Mouse (Mus musculus) kidney, embryonic 15.5 days (tissue): ENCODE measurements at regions not wholly inside any gene's neighbourhood (a gene's known extent, or its start where the extent isn't known, plus 50 kb on each side); places are given as distances from the start of the nearest gene placed in this dataset.

ENCODE experiments used
- ATAC-seq: fragments of 200-750 bp; cut with Nextera tagmentation; replicated peaks from 2 replicates; pipeline ENCODE4 v1.8.0; 2017; ENCODE audit warnings: moderate TSS enrichment; ENCODE audit not compliant: low FRiP score
- H3K27ac ChIP-seq: fragments of 300-500 bp; sonication (generic); 2 replicates; pipeline ENCODE4 v1.5.1; 2015; ENCODE audit warnings: mild to moderate bottlenecking, inconsistent platforms
- H3K27me3 ChIP-seq: fragments of 300-500 bp; sonication (generic); 2 replicates; pipeline ENCODE4 v1.6.1; 2015; ENCODE audit warnings: inconsistent platforms
- H3K36me3 ChIP-seq: fragments of 300-500 bp; sonication (generic); 2 replicates; pipeline ENCODE4 v1.6.1; 2015; ENCODE audit warnings: inconsistent platforms
- H3K4me1 ChIP-seq: fragments of 300-500 bp; sonication (generic); 2 replicates; pipeline ENCODE4 v1.6.1; 2015; ENCODE audit warnings: inconsistent platforms
- H3K4me2 ChIP-seq: fragments of 300-500 bp; sonication (generic); 2 replicates; pipeline ENCODE4 v1.6.1; 2015; ENCODE audit warnings: moderate library complexity, mild to moderate bottlenecking, inconsistent platforms
- H3K4me3 ChIP-seq: fragments of 300-500 bp; sonication (generic); replicated peaks from 2 replicates; pipeline ENCODE4 v1.5.1; 2015; ENCODE audit warnings: mild to moderate bottlenecking, inconsistent platforms
- H3K9ac ChIP-seq: fragments of 300-500 bp; sonication (generic); 2 replicates; pipeline ENCODE4 v1.6.1; 2015; ENCODE audit warnings: mild to moderate bottlenecking, inconsistent platforms
- H3K9me3 ChIP-seq: fragments of 300-500 bp; sonication (generic); replicated peaks from 2 replicates; pipeline ENCODE4 v1.6.1; 2016; ENCODE audit warnings: inconsistent platforms
- WGBS: fragments of 180-500 bp; shearing (Covaris S2); methylation state at CpG from one replicate; pipeline ENCODE4 v1.1.7; 2015; ENCODE audit warnings: mixed read lengths; 5-methylcytosine and 5-hydroxymethylcytosine counted together

- no peak overlapping the region for H3K4me2 ChIP-seq
- no peaks in the 10 kb centered on the region for H3K9me3 ChIP-seq
- no peak overlapping the region for H3K27ac ChIP-seq
- H3K36me3 ChIP-seq = no peaks in the 10 kb centered on the region
- WGBS = 88% methylated on average over 3 of the region's 3 CpGs
- no peak for ATAC-seq
- H3K4me1 ChIP-seq = no peaks in the 10 kb centered on the region
- no peak overlapping the region for H3K4me3 ChIP-seq
- no peaks in the 10 kb centered on the region for H3K27me3 ChIP-seq
- no peak overlapping the region for H3K9ac ChIP-seq
Observed at GRCm38 (mm10) chr5:80484676-80485075, 535.3 kb upstream of the Adgrl3 start.

- Histone ChIP-seq H3K9ac (no peak overlapping the region), H3K4me3 (no peak overlapping the region), H3K4me2 (no peak overlapping the region), H3K36me3 (no peaks in the 10 kb centered on the region), H3K4me1 (no peaks in the 10 kb centered on the region), H3K9me3 (no peaks in the 10 kb centered on the region), H3K27me3 (no peaks in the 10 kb centered on the region), H3K27ac (no peak overlapping the region)
- ATAC-seq = no peak
- WGBS = 82% methylated on average over 1 of the region's 1 CpGs
Observed at GRCm38 (mm10) chr5:80488332-80488731, 531.6 kb upstream of the Adgrl3 start.

- Histone ChIP-seq H3K9me3 (no peaks in the 10 kb centered on the region), H3K4me3 (no peak overlapping the region), H3K4me1 (no peaks in the 10 kb centered on the region), H3K27ac (no peak overlapping the region), H3K4me2 (no peak overlapping the region), H3K36me3 (no peaks in the 10 kb centered on the region), H3K27me3 (no peaks in the 10 kb centered on the region), H3K9ac (no peak overlapping the region)
- 38% methylated on average over 2 of the region's 2 CpGs for WGBS
- no peak for ATAC-seq
Observed at GRCm38 (mm10) chr5:80508672-80509071, 511.3 kb upstream of the Adgrl3 start.

- H3K36me3 ChIP-seq = no peaks in the 10 kb centered on the region
- no peak for ATAC-seq
- H3K4me3 ChIP-seq = no peak overlapping the region
- no peaks in the 10 kb centered on the region for H3K4me1 ChIP-seq
- no peaks in the 10 kb centered on the region for H3K9me3 ChIP-seq
- WGBS = 77% methylated on average over 1 of the region's 1 CpGs
- H3K4me2 ChIP-seq = no peak overlapping the region
- no peak overlapping the region for H3K27ac ChIP-seq
- H3K27me3 ChIP-seq = no peaks in the 10 kb centered on the region
- no peak overlapping the region for H3K9ac ChIP-seq
Observed at GRCm38 (mm10) chr5:80539997-80540396, 479.9 kb upstream of the Adgrl3 start.

GRCm38 (mm10) chr5:80551673-80552072, 468.3 kb upstream of the Adgrl3 start:
- 86% methylated on average over 7 of the region's 7 CpGs for WGBS
- no peak overlapping the region for H3K27ac ChIP-seq
- H3K9me3 ChIP-seq = no peaks in the 10 kb centered on the region
- ATAC-seq = no peak
- H3K4me3 ChIP-seq = no peak overlapping the region
- no peak overlapping the region for H3K4me2 ChIP-seq
- H3K4me1 ChIP-seq = no peaks in the 10 kb centered on the region
- H3K36me3 ChIP-seq = no peaks in the 10 kb centered on the region
- no peaks in the 10 kb centered on the region for H3K27me3 ChIP-seq
- no peak overlapping the region for H3K9ac ChIP-seq

- Histone ChIP-seq H3K27me3 (no peaks in the 10 kb centered on the region), H3K4me3 (no peak overlapping the region), H3K4me1 (no peaks in the 10 kb centered on the region), H3K9ac (no peak overlapping the region), H3K36me3 (no peaks in the 10 kb centered on the region), H3K27ac (no peak overlapping the region), H3K4me2 (no peak overlapping the region), H3K9me3 (no peaks in the 10 kb centered on the region)
- ATAC-seq = no peak
- WGBS = 82% methylated on average over 1 of the region's 1 CpGs
Observed at GRCm38 (mm10) chr5:80578741-80579140, 441.2 kb upstream of the Adgrl3 start.

GRCm38 (mm10) chr5:80611571-80611970, 408.4 kb upstream of the Adgrl3 start:
- H3K9ac ChIP-seq = no peak overlapping the region
- no peak overlapping the region for H3K27ac ChIP-seq
- H3K4me1 ChIP-seq = no peaks in the 10 kb centered on the region
- H3K9me3 ChIP-seq = no peaks in the 10 kb centered on the region
- H3K4me2 ChIP-seq = no peak overlapping the region
- no peak overlapping the region for H3K4me3 ChIP-seq
- no peaks in the 10 kb centered on the region for H3K36me3 ChIP-seq
- no peaks in the 10 kb centered on the region for H3K27me3 ChIP-seq
- 92% methylated on average over 3 of the region's 3 CpGs for WGBS
- no peak for ATAC-seq

- H3K27ac ChIP-seq = no peak overlapping the region
- no peaks in the 10 kb centered on the region for H3K27me3 ChIP-seq
- H3K4me3 ChIP-seq = no peak overlapping the region
- H3K4me1 ChIP-seq = no peaks in the 10 kb centered on the region
- H3K9ac ChIP-seq = no peak overlapping the region
- H3K9me3 ChIP-seq = no peaks in the 10 kb centered on the region
- ATAC-seq = no peak
- H3K36me3 ChIP-seq = no peaks in the 10 kb centered on the region
- H3K4me2 ChIP-seq = no peak overlapping the region
- WGBS = 73% methylated on average over 3 of the region's 3 CpGs
Observed at GRCm38 (mm10) chr5:80627225-80627624, 392.7 kb upstream of the Adgrl3 start.

- Histone ChIP-seq H3K27ac (0 out of 2 replicates have a peak overlapping the region, but pooled peaks have one; percentile 30), H3K4me2 (peak overlapping the region; percentile 3; the same call in 1 of the 2 replicates), H3K4me1 (0 out of 2 replicates have a peak, but pooled peaks cover 3% of the 10 kb centered on the region), H3K36me3 (no peaks in the 10 kb centered on the region), H3K9ac (no peak overlapping the region), H3K9me3 (no peaks in the 10 kb centered on the region), H3K27me3 (no peaks in the 10 kb centered on the region), H3K4me3 (no peak overlapping the region)
- 63% methylated on average over 5 of the region's 5 CpGs for WGBS
- 0 out of 2 replicates have a peak, but pooled peaks have one; percentile 15 for ATAC-seq
Observed at GRCm38 (mm10) chr5:80659043-80659442, 360.9 kb upstream of the Adgrl3 start.

GRCm38 (mm10) chr5:80659530-80659929, 360.4 kb upstream of the Adgrl3 start:
- Histone ChIP-seq H3K36me3 (no peaks in the 10 kb centered on the region), H3K4me1 (0 out of 2 replicates have a peak, but pooled peaks cover 3% of the 10 kb centered on the region), H3K27me3 (no peaks in the 10 kb centered on the region), H3K9ac (no peak overlapping the region), H3K4me3 (no peak overlapping the region), H3K27ac (0 out of 2 replicates have a peak overlapping the region, but pooled peaks have one; percentile 30), H3K9me3 (no peaks in the 10 kb centered on the region), H3K4me2 (no peak overlapping the region)
- no peak for ATAC-seq
- 53% methylated on average over 3 of the region's 3 CpGs for WGBS

- no peaks in the 10 kb centered on the region for H3K9me3 ChIP-seq
- H3K9ac ChIP-seq = no peak overlapping the region
- WGBS = 63% methylated on average over 7 of the region's 7 CpGs
Observed at GRCm38 (mm10) chr5:80670258-80670947, 349.5 kb upstream of the Adgrl3 start.

GRCm38 (mm10) chr5:80683431-80683830, 336.5 kb upstream of the Adgrl3 start:
- no peak for ATAC-seq
- H3K27me3 ChIP-seq = no peaks in the 10 kb centered on the region
- 66% methylated on average over 2 of the region's 2 CpGs for WGBS
- H3K4me1 ChIP-seq = no peaks in the 10 kb centered on the region
- no peak overlapping the region for H3K27ac ChIP-seq
- H3K4me2 ChIP-seq = no peak overlapping the region
- no peak overlapping the region for H3K9ac ChIP-seq
- no peaks in the 10 kb centered on the region for H3K9me3 ChIP-seq
- H3K4me3 ChIP-seq = no peak overlapping the region
- H3K36me3 ChIP-seq = no peaks in the 10 kb centered on the region

More at GRCm38 (mm10) chr5:80670258-80670947, 349.5 kb upstream of the Adgrl3 start:
- no peak for ATAC-seq
- no peak overlapping the region for H3K4me2 ChIP-seq
- no peaks in the 10 kb centered on the region for H3K27me3 ChIP-seq
- no peaks in the 10 kb centered on the region for H3K4me1 ChIP-seq
- no peak overlapping the region for H3K4me3 ChIP-seq
- H3K27ac ChIP-seq = no peak overlapping the region
- H3K36me3 ChIP-seq = no peaks in the 10 kb centered on the region

- no peak overlapping the region for H3K27ac ChIP-seq
- no peak overlapping the region for H3K4me2 ChIP-seq
- no peak overlapping the region for H3K4me3 ChIP-seq
- H3K4me1 ChIP-seq = no peaks in the 10 kb centered on the region
- no peak for ATAC-seq
- whole genome bisulfite sequencing = 95% methylated on average over 2 of the region's 2 CpGs
- H3K9ac ChIP-seq = no peak overlapping the region
- no peaks in the 10 kb centered on the region for H3K36me3 ChIP-seq
- H3K27me3 ChIP-seq = no peaks in the 10 kb centered on the region
- H3K9me3 ChIP-seq = no peaks in the 10 kb centered on the region
Observed at GRCm38 (mm10) chr5:80700848-80701247, 319.1 kb upstream of the Adgrl3 start.
